Mouse (Mus musculus): ENCODE data around the gene Lyve1. TPM values are rescaled to one million over a fixed set of nuclear protein-coding genes. Genes with fewer than 3 reads are reported as not detected.
"Not testable (repeated sequence)": the region's sequence is repeated elsewhere in the genome, so short reads cannot be mapped to it uniquely, and the experiment has no call there.

The Lyve1 gene
- 1 to 10 TPM; 2.5 to 3.5 TPM for total RNA-seq (2021)
- long read RNA-seq, experiment 1, partial matches to known transcripts = 0 of 3 reads
- long read RNA-seq, experiment 1, other reads (novel, unspliced or antisense) = 1 of 3 reads
- long read RNA-seq, experiment 2 = 0 reads

GRCm38 (mm10) chr7:110862751-110863289, at the start of gene Lyve1:
Gene Lyve1, minus strand, starts transcription at chr7:110863239.
- no peak for DNase-seq (ENCODE audit: low spot score in 2 of 2)

DNA sequence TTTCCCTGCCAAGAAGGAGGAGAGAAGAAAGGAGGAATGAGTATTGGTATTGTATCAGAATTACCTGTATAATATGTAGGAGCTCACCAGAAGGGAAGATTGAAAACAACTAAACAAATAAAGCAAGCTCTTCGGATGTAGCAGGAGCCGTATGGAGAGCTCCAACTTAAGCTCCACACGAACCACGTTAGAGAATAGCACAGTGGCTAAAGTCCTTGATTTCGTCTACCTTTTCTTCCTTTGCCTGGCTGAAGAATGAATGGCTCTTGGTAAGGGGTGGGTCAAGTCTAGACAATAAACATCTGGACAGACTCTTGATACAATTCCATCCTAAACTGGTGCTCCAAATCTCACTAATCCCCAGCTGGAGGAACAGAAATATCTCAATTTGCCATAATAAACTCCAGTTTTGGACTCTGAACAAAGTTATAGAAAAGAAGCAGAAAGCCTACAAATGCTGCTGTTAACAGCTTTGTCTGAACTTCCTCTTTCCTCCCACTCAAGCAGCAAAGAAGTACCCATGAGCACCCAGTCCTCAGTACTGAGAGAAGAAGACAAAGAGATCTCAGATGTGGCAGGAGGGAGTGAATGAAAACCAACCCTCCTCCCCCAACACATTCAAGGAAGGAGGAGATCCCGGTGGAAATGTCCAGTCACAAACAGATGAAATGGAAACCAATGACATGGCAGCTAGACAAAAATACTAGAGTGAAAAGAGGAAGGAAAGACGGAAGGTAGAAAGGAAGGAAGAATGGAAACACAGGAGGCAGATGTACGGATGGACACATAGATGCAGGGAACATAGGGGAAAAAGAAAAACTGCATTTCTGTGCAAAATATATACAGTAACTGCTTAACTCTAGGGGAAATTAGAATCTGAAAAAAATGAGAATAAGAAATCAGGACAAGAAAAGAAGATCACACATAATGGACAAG, 45.4 kb upstream of the Lyve1 start:
- DNase-seq (ENCODE audit: low spot score in 2 of 2) = no peak

- DNase-seq (ENCODE audit: low spot score in 2 of 2) = no peak
These were observed 43.5 kb upstream of the Lyve1 start for GRCm38 (mm10) chr7:110906566-110906965.

DNA sequence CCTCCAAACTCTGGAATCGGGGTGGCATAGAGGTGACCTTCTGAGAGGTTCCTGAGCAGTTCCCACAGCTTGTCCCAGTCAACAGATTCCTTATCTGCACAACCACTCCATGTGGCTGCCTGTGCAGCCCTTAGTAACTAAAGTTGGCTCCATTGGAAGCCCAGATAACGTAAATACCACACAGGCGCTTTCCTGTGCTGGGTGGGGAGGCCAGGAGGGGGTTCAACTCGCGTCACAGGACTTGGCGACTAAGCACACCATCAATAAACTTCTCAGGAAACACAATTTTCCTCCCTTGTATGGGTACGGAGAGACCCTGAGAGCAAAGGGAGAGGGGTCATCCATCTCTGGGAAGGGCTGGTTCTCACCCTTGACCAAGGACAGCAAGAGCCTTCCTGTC, 40.2 kb upstream of the Lyve1 start:
- DNase-seq (ENCODE audit: low spot score in 2 of 2) = no peak

GRCm38 (mm10) chr7:110897202-110897601, 34.2 kb upstream of the Lyve1 start:
- DNase-seq (ENCODE audit: low spot score in 2 of 2) = no peak

DNA sequence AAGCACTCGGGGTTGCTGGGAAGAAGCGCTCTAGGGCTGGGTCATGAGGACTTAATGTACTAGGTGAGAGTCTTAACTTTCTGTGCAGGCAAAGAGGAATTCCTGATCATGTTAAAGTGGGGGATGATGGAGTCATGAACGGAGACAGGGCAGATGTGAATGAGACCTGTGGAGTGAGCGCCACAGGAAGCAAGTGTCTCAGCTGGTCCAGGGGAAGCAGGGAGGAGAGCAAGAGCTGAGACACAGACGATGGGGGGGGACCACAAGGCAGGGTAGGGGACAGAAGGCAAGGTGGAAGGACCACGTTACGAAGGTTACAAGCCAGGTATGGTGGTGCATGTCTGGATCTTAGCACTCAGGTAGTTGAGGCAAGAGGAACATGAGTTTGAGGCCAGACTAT, 33.4 kb upstream of the Lyve1 start:
- DNase-seq (ENCODE audit: low spot score in 2 of 2) = no peak

GRCm38 (mm10) chr7:110895772-110896171, 32.7 kb upstream of the Lyve1 start:
- not testable (repeated sequence) for DNase-seq (ENCODE audit: low spot score in 2 of 2)

DNA sequence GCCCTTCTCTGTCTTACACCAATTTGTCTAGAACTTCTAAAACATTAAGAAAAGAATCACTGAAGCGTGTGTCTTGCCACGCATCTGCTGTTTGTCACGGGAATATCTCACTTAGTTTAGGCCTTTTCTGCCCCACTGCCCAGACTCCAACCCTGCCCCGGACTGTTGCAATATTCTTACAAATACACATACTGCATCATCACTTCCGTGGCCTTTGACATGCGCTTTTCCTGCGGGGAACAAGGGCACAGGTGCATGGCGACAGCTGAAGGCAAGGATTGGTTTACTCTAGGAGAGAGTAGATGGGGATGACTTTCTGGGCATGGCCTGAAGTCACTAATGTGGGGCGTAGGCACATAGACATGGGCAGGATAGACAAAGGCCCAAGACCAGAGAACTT, 31.6 kb upstream of the Lyve1 start:
- no peak for DNase-seq (ENCODE audit: low spot score in 2 of 2)

- DNase-seq (ENCODE audit: low spot score in 2 of 2) = no peak
These were observed 31.0 kb upstream of the Lyve1 start for GRCm38 (mm10) chr7:110893943-110894610.

- peak; percentile 22 to 30 for DNase-seq (ENCODE audit: low spot score in 2 of 2)
These were observed 28.5 kb upstream of the Lyve1 start for GRCm38 (mm10) chr7:110891501-110891986.

GRCm38 (mm10) chr7:110881746-110882333, 18.8 kb upstream of the Lyve1 start:
- no peak for DNase-seq (ENCODE audit: low spot score in 2 of 2)

GRCm38 (mm10) chr7:110878028-110878427, 15.0 kb upstream of the Lyve1 start:
- DNase-seq (ENCODE audit: low spot score in 2 of 2) = no peak

GRCm38 (mm10) chr7:110876965-110877364, 13.9 kb upstream of the Lyve1 start:
- DNase-seq (ENCODE audit: low spot score in 2 of 2) = no peak

DNA sequence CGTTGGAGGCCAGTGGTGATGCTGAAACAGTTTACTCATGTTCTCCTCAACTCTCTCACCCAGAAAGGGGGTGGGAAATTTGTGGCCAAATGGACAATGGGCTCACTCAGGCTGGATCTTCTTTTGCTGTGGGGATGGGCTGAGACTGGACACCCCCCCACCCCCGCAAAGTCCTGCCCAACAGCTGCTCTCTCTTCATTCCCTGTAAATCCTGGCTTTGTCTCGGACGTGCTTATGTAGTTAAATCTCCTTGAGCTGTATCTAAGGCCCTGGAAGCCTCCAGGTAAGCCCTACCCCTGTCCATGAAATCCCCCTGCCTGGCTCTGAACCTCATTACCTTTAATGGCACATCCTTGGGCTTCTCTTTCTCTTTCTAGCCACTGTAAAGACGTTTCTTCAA, 5.8 kb upstream of the Lyve1 start:
- DNase-seq (ENCODE audit: low spot score in 2 of 2) = no peak

DNA sequence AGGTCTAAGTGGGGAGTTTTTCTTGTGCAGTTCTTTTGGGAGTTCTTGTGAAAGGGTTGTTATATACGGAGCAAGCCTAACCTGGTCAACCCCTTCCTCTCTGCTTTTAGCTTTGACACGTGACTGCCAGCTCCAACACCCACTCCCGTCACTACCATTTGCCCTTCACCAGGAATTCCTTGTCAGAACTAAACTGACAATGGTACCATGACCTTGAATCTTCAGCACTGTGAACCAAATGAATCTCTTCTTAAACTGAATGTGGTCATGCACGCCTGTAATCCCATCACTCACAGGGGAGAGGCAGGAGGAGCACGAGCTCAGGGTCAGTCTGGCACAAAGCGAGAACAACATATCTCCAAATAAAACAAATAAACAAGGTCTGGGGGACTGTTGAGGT, 4.1 kb upstream of the Lyve1 start:
- DNase-seq (ENCODE audit: low spot score in 2 of 2) = no peak

DNA sequence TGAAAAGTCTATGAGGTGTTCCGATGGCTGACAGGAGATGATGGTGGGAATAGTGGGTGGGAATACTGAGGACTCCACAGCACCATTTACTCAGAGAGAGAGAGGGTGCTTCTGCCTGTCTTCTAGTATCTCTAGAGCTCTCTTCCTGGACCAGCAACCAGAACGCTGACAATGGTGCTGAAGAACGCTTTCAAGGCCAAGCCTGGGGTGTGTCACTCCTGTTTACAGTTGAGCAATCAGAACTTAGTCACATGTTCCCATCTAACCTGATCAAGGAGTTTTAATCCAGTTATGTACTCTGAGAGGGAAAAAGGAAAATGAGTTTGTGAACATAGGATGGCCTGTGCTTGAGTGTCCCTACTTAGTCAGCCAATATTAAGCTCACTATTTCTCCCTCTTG, 3.0 kb upstream of the Lyve1 start:
- DNase-seq (ENCODE audit: low spot score in 2 of 2) = no peak

DNA sequence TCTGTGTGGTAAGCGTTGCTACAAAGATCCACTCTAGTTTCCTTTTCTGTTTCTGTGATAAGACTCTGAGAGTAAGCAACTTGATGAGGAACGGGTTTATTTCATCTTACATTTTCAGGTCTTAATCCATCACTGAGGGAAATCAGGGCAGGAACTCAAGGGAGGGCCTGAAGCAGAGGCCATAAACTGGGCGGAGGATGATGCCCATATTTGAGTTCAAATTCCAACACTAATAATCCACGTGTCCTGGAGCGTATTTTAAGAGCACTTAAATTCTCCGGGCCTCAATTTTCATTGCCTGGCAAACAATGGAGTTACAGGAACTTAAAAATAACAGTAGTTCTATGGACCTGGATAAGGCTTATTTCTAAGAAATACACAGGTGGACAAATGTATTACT, 2.5 kb upstream of the Lyve1 start:
- DNase-seq (ENCODE audit: low spot score in 2 of 2) = no peak

- no peak for DNase-seq (ENCODE audit: low spot score in 2 of 2)
These were observed 2.0 kb upstream of the Lyve1 start for GRCm38 (mm10) chr7:110865038-110865437.

DNA sequence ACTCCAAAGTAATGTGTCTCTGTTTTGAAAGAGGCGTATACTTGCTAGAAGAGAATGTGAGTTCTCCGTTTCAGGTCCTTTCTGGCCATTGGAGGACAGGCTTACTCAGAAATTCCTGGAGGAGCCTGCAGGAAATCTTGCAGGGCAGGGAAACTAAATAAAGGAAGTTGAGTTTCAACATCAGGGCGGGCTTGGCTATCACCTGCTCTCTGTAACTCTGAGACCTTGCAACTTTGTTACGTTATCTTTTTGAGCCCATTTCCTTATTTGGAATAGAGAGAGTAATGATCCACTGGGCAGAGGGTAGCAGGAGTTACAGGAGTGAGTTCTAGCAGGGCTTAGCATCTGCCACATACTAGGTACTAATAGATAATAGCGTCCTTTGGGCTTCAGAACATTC, 2.9 kb downstream of the Lyve1 start:
- DNase-seq (ENCODE audit: low spot score in 2 of 2) = no peak

- DNase-seq (ENCODE audit: low spot score in 2 of 2) = no peak
These were observed 7.4 kb downstream of the Lyve1 start for GRCm38 (mm10) chr7:110855604-110856003.

- DNase-seq (ENCODE audit: low spot score in 2 of 2) = peak in 1 of 2 experiments; percentile 34
These were observed 8.0 kb downstream of the Lyve1 start for GRCm38 (mm10) chr7:110854927-110855546.
